Mouse (Mus musculus) thymus, postnatal 14 days (tissue): Measurements from ENCODE around the gene Ago4.
"Not testable (repeated sequence)": the region's sequence is repeated elsewhere in the genome, so short reads cannot be mapped to it uniquely, and the experiment has no call there.

Source experiments
- DNase-seq: peaks from one replicate; pipeline ENCODE4 v3.0.0; 2021

Gene Ago4

GRCm38 (mm10) chr4:126532827-126533728 lies at the start of gene Ago4:
Gene Ago4, minus strand, starts transcription at chr4:126533472.
- peak; percentile 14 for DNase-seq

GRCm38 (mm10) chr4:126579077-126579476 lies 45.8 kb upstream of the Ago4 start:
- no peak for DNase-seq

- no peak for DNase-seq
Observed at GRCm38 (mm10) chr4:126577920-126578319, 44.6 kb upstream of the Ago4 start.

GRCm38 (mm10) chr4:126576281-126576680 lies 43.0 kb upstream of the Ago4 start:
- DNase-seq: no peak

- no peak for DNase-seq
Observed at GRCm38 (mm10) chr4:126569783-126570182, 36.5 kb upstream of the Ago4 start.

GRCm38 (mm10) chr4:126567243-126567642 lies 34.0 kb upstream of the Ago4 start:
- DNase-seq: no peak

- no peak for DNase-seq
Observed at GRCm38 (mm10) chr4:126563798-126564197, 30.5 kb upstream of the Ago4 start.

- DNase-seq: peak; percentile 94
Observed at GRCm38 (mm10) chr4:126556809-126557711, 23.8 kb upstream of the Ago4 start, which contains the start of gene Clspn. Gene Clspn, plus strand, starts transcription at chr4:126556935.

GRCm38 (mm10) chr4:126554462-126554861 lies 21.2 kb upstream of the Ago4 start:
- peak; percentile 9 for DNase-seq

GRCm38 (mm10) chr4:126553685-126554084 lies 20.4 kb upstream of the Ago4 start:
- DNase-seq: no peak

- DNase-seq: no peak
Observed at GRCm38 (mm10) chr4:126553105-126553504, 19.8 kb upstream of the Ago4 start.

- DNase-seq: no peak
Observed at GRCm38 (mm10) chr4:126552136-126552535, 18.9 kb upstream of the Ago4 start.

GRCm38 (mm10) chr4:126546183-126546582 lies 12.9 kb upstream of the Ago4 start:
- DNase-seq: no peak

- no peak for DNase-seq
Observed at GRCm38 (mm10) chr4:126545703-126546102, 12.4 kb upstream of the Ago4 start.

GRCm38 (mm10) chr4:126545016-126545415 lies 11.7 kb upstream of the Ago4 start:
- DNase-seq: no peak

- no peak for DNase-seq
Observed at GRCm38 (mm10) chr4:126542838-126543237, 9.6 kb upstream of the Ago4 start.

- no peak for DNase-seq
Observed at GRCm38 (mm10) chr4:126540487-126541071, 7.3 kb upstream of the Ago4 start.

- DNase-seq: no peak
Observed at GRCm38 (mm10) chr4:126536865-126537264, 3.6 kb upstream of the Ago4 start.

GRCm38 (mm10) chr4:126535631-126536030 lies 2.4 kb upstream of the Ago4 start:
- not testable (repeated sequence) for DNase-seq

GRCm38 (mm10) chr4:126533729-126534070 lies 428 bp upstream of the Ago4 start:
- DNase-seq: no peak

GRCm38 (mm10) chr4:126532292-126532691 lies 980 bp downstream of the Ago4 start:
- DNase-seq: no peak

- DNase-seq: no peak
Observed at GRCm38 (mm10) chr4:126526828-126527227, 6.4 kb downstream of the Ago4 start.

- DNase-seq: no peak
Observed at GRCm38 (mm10) chr4:126526164-126526563, 7.1 kb downstream of the Ago4 start.
